Mouse (Mus musculus): ENCODE measurements around the gene Usp2. TPM values are rescaled to one million over a fixed set of nuclear protein-coding genes. Genes with fewer than 3 reads are reported as not detected.

Usp2 gene
- total RNA-seq, 2 experiments from 2014 or later, result 47.3 to 75.2 TPM

- no peak for DNase-seq
Measured at GRCm38 (mm10) chr9:44075276-44075995, 8.6 kb downstream of the Usp2 start.

DNA sequence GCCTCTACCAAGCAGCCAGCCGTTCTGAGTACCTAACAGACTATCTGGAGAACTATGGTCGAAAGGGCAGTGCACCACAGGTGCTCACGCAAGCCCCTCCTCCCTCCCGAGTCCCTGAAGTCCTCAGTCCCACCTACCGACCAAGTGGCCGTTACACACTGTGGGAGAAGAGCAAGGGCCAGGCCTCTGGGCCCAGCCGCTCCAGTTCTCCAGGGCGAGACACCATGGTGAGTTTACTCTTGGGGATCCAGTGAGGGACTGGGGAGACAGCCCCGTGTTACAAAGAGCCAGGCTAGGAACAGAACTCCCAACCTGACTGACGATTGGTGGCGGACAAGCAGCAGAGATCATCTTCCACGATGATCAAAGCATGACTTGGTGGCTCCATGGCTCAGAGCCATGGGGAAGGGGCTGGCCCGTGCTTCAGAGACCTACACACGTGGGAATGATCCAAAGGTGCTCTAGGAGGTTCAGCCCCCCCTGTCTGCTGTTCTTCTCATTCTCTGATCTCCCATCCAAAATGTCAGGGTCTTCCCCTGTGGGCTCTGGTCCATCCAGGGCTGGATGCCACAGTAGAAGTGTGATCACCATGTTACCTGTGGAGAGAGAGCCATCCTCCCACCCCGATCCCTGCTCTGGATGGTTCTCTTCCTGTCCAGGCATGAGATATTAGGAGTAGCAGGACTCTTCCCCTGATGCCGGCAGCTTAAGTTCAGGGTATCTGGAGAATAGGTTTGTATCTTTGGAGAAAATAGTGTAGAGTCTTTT lies 9.4 kb downstream of the Usp2 start:
- DNase-seq, result no peak

- peak; percentile 60 to 69 for DNase-seq
Measured at GRCm38 (mm10) chr9:44076764-44077120, 9.9 kb downstream of the Usp2 start.

- no peak for DNase-seq
Measured at GRCm38 (mm10) chr9:44077266-44077910, 10.6 kb downstream of the Usp2 start.

GRCm38 (mm10) chr9:44078136-44078797 lies 11.4 kb downstream of the Usp2 start:
- DNase-seq, result no peak

GRCm38 (mm10) chr9:44078955-44079756 lies 12.3 kb downstream of the Usp2 start:
- peak; percentile 90 to 92 for DNase-seq

DNA sequence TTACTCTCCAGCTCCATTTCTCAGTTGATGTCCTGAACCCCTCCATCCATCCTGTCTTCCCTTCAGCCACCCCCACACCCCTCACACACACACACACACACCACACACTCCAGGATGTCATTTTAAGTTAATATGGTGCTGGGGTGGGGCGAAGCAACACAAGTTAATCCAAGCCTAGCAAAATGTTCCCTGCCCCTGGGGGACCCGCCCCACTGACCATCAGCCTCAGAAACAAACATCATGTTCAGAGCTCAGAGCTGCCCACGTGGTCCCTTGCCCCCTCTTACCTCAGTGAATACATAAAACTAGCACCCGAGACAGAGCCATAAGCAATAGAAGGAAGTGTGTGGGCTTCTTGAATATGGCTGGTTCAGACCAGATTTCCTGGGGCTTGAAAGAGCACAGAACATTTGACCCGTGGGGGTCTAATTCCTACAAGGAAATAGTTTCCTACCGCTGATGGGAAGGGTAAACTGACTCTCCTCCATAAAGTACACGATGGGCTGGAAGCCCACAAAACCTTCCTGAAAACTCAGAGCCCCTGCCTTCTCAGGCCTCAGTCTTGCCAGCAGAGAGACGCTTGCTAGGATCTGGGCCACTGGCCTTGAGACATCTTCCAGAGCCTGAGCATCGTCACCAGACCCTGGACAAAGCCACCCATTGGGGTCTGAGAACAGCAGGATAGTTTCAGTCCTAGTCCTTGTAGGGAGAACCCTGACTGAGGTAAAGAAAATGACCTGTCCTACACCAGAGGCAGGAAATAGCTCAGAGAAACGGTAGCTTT lies 13.4 kb downstream of the Usp2 start:
- no peak for DNase-seq

DNA sequence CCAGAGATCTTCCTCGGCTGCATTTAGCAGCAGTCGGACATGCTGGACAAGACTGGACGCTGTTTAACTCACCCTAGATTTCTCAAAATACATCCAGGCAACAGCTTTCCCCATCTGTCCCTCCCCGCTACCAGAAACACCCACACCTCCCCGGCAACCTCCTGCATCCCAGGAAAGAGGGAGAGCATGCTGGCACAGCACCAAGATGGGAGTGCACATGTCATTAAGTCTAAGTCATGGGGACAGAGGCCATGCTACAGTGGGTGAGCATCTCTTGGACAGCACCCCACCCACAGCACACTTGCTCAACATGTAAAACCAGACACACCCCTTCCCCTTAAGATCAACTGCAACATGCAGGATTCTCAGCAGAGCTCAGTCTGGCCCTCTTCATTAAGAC lies 14.1 kb downstream of the Usp2 start:
- DNase-seq, result no peak

DNA sequence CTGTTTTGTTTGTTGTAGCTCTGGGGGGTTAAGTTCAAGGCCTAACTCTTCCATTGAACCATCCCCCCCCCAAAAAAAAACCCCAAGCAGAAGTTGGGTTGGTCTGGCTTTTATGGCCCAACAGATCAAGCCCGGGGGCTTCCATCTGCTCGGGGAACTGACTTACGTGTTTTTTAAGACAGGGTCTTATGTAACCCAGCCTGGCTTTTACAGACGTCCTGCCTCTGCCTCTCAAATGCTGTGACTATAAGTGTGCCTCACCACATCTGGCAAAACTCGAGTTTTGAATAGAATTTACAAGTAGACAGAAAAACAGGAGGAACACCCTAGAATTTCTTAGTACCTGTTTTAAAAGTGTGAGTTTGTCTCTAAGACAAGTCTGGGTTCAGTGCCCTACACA lies 14.8 kb downstream of the Usp2 start:
- no peak for DNase-seq

DNA sequence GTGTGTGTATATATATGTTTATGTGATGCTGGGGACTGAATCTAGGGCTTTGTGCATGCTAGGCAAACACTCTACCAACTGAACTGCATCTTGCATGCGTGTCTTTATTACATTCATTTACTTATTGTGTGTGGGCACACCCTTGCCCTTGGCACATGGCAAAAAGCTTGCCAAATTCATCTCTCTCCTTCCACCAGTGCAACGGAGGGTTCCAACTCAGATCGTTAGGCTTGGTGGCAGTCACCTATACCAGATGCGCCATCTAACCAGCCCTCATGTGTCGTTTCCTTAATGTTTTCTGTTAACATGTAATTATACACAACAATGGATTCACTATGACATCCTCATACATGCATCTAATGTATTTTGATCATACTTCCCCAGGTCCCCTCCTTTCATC lies 15.4 kb downstream of the Usp2 start:
- no peak for DNase-seq

DNA sequence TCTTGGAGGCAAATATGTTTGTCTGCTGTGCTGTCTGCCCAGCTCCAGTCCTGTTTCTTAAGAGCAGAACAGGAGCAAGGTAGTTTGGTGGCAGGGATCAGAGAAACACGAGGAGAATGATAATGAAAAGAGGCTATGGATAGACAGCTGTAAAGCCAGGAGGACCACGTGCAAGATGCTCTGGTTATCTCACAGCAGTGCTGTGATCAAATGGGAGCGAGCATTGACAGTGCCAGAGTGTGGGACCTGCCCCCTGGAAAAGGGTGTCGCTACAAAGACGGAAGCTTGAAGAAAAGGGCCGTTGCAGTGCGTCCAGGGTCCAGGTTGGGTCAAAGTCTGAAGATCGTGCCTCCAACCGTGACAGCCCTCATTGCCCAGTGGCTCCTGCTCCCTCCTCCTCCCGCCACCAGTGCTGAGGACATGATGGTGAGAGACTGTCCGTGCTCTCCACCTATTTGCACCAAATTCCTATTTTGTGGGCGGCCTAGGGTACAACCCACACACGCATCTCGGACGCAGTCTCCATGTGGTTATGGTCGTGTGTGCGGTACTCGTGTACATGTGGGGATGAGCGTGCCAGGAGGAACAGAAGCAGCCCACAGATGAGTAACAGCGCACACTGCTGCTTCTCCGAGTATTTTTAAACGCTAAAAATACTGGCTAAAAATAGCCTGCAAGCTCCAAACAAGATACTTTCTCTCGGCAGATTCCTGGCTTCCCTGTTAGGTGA lies 16.7 kb downstream of the Usp2 start:
- DNase-seq, result no peak

GRCm38 (mm10) chr9:44084236-44084635 lies 17.4 kb downstream of the Usp2 start:
- no peak for DNase-seq

GRCm38 (mm10) chr9:44084659-44085229 lies 17.9 kb downstream of the Usp2 start:
- DNase-seq, result peak; percentile 99 to 100

DNA sequence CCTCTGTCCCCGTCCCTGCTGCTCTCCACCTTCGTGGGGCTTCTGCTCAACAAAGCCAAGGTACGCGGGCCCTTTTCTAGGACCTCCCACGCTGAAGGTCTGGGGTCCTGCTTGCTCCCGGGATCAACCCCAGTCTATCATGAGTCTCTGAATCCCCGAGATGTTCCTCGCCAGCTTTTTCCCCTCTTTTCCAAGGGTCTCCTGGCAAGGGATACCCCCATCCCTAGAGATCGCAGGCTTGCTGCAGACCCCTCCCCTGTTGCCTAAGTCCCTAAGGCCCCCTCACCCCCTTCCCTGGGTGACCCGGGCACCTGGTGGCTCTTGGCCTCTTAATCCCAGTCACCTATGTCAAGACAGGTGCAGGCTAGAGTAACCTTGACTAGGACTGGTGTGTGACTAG lies 18.5 kb downstream of the Usp2 start:
- DNase-seq, result no peak

DNA sequence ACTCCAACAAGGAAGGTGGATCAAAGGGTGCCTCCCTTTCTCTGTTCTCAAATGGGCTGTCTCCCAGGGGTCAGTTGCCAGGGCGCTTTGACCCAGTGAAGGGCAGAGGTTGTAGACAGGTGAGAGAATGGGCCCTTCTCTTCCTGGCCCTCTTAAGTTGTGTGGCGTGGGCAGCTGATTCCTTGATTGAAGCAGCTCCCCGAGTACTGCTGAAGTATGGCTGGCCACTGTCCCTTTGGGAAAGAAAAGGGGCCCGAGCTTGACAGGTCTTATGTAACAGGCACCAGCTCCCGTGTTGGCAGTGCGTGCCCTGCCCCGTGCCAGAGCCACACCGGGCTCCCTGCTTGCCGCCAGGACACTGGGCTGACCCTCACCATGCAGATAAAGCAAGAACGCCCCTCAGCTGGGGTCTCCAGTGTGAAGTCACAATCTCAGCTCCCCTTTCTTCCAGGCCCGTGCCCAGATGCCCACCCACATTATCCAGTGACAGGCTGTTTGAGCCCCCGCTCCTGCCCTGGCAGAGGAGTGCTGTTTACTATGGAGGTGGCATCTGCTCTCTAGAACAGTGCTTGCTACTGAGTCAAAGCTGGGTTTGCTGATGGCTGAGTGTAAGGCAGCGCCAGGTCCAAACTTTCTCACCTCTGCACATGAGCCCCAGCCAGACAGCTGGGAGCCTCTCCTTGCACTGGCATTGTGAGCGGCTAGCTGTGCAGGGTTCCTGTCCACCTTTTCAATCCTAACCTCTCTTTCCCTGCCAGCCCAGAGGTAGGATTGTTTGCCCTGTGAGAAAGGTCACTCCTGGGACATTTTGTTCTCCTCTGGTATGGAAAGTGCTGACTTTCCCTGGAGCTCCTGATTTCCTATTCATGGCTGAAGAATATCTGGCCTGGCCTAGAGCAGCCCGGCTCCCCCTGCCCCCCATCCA lies 19.2 kb downstream of the Usp2 start:
- peak; percentile 54 to 78 for DNase-seq

DNA sequence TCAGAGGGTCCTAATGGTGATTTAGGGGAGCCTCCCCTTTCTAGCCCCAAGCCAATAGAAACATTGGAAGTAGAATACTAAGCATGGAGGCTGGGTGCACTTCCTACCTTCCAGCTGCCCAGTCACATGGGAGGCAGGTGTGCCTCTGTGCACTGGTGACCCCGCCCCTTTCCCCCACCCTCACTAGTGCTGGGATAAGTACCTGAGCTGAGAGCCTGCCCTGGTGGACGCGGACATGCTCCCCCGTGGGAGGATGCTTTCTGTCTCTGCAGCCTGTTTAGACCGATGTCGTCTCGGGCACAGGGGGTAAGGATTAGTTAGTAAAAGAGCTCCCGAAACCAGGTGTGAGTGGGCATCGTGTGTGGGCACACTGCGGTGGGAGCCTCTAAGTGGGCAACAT lies 20.1 kb downstream of the Usp2 start:
- DNase-seq, result no peak

DNA sequence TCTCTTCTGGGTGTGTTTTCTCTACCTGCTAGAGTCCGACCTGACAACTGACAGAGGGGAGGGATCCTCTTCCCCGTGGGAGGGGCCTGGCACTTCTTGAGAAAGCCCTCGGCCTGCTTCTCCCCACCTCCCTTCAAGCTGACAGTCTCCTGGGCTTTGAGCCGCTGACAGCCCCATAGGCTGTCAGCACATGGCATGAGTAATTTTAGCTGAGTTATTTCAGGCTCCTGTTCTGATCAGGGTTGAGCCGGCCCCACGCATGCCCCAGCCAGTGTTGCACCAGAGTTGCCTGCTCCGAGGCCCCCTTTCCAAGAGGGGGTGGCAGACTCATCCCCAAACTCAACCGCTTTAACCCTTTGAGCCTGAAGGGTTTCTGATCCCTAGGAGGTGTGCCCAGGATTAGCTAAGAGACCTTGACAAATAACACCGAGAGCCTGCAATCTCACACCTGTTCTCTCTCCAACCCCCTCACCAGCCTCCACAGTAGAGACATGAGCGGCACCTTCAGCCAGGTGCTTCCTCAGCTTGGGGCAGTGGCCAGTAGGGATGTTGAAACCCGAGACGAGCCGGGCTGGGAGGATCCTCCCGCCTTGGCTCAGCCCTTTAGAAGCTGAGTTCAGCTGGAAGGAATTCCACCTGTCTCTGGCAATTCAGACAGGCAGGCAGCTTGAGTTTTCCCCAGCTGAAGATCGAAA lies 21.1 kb downstream of the Usp2 start:
- peak; percentile 46 to 59 for DNase-seq
